Mouse (Mus musculus) c-Kit-positive CD71-positive TER-119-positive erythroid progenitor cells, embryonic 14.5 days (primary cell): ENCODE results near the gene Patj.

Source experiments
- DNase-seq: peaks from one replicate; pipeline ENCODE4 v3.0.0-alpha.2; 2013; ENCODE audit warnings: low spot score

The Patj gene

DNA sequence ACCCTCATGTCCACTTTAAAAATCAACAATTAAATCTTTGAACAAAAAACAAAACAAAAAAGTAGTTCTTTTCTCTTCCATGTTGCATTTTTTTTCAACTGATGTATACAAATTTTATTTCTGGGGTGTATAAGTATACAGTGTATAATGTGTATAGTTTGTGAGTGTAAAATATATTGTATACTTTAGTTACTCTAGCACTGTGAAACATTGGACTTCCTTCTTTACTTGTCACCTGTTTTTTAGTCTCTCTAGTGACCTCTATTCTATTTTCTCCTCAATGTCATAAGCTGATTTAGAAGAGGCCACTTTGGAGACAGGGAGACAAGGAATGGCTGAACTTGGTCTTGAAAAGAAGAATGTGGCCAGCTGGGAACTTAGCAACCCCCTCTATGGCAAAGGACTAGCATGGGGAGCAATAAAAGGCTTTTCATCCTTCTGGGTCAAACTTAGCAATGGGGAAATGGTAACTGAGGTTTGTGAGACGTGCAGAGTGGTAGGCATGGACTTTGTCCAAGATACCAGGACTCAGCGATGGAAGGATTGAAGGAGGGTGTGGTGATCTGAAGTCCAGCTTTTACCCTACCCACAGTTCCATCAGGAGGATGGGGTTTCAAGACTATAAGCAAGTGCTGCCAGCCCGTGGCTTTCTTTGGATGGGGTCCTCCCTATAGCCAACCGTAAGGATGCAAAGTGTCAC is 54.1 kb downstream of the Patj start:
- no peak for DNase-seq

DNA sequence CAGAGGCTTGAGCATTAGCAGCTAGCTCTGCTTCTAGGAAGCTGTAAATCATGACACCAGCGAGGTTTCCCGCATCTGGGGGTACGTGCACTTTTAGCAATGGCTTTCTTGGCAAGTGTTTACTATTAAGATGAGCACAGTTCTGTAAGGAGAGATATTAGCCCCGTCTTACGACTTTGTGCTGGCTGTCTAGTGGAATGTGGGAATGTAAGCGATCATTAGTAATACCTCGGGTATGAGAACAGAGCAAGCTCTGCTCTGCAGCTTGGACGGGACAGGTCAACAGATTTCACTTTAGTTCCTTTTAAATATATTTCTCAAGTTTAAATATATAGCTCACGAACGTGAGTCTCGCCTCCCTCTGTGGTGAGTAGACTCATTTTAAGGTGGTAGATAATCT is 54.7 kb downstream of the Patj start:
- no peak for DNase-seq

DNA sequence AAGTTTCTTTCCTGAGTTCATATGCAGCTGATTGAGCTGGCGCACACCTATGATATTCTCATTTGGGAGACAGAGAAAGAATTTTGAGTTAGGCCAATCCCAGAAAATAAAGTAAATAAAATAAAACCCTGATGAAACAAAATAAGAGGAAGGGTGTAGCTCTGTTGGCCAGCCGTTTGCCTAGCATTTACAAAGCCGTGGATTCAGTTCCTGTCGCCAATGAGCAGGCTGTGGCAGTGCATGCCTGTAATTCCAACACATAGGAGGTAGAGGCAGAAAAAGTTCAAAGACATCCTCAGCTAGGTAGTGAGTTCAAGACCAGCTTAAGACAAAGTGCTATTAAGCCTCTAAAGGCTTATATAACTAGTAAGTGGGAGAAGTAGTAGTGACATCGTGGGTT is 55.2 kb downstream of the Patj start:
- DNase-seq = no peak

DNA sequence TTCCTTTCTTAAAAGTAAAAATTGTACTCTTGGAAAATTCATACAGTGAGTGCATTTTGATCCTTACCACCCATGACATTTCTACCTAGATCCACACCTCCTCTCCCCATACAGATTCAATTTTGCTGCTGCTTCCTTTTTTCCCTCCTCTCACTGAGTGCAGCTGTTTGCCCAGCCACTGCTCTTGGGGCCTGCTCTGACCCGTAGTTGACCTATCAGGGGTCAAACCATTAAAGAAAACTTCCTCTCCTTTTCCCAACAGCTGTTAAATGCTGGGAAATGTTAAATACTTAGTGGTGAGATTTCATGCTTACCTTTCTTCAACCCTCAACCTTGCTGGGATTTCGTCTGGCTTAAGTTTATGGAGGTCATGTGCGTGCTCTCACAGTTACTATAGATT is 55.7 kb downstream of the Patj start:
- DNase-seq = no peak

DNA sequence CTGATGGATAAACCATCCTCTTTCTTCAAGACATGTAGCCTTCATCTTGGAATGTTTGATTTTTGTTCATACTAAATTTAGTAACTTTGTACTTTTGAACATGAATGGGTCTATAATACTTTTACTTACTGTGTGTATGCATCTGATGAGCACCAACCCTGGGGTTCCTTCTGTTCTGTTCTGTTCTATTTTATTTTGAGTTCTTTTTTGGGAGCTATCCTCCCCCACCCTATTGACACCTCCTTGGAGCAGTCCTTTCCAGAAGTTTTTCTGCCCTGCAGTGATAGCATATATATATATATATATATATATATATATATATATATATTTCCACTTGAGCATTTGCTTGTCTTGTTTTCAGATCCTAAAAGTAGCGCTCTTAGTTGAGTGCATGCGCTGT is 57.1 kb downstream of the Patj start:
- no peak for DNase-seq

DNA sequence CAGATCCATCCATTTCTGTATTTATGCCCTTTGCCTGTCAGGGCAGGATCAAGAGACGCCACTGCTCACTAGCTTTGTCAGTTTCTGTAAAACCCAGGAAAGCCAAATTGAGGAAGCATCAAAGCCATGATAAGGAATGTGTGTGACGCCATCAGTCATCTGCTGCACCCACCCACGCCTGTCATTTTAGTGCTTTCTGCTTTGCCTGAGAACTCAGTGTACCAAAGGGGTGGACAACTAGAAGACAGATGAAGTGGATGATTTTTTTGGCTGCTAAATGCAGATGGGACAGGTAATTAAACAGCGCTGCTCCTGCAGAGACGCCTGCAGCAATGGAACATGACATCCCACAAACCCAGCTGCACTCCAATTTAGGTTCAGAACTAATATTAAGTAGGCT is 57.6 kb downstream of the Patj start:
- no peak for DNase-seq

DNA sequence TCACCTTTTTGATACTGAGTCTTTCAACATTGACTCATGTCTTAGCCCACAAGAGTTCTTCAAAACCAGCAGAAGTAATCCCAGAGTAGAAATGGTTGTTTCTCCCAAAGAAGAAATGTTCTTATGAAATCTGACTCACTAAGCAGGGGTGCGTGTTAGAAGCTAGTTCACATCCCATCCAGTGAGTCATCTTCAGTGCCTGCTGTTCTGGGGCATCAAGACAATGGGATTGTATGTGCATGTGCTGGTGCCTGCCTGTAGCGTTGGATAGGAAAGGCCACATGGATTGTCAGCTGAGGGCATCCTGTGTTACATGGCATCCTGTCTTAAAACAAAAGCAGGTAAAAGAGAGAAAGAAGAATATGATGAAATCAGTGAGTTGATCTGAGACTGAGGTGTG is 59.8 kb downstream of the Patj start:
- DNase-seq = no peak

DNA sequence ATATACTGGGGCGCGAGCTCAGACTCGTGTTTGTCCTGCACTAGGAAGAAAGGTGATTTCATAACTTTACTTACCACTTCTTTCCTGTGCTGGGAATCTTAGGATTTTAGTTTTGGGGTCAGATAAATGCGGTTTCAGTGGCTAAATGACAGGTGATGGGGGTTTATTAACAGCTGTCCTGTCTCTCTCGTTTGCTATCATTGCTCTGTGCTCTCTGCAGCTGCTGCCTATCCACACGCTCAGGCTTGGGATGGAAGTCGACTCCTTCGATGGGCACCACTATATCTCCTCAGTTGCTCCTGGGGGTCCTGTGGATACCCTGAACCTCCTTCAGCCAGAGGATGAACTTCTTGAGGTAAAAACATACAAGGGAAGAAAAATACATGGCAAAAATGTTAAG is 60.3 kb downstream of the Patj start:
- DNase-seq = no peak

DNA sequence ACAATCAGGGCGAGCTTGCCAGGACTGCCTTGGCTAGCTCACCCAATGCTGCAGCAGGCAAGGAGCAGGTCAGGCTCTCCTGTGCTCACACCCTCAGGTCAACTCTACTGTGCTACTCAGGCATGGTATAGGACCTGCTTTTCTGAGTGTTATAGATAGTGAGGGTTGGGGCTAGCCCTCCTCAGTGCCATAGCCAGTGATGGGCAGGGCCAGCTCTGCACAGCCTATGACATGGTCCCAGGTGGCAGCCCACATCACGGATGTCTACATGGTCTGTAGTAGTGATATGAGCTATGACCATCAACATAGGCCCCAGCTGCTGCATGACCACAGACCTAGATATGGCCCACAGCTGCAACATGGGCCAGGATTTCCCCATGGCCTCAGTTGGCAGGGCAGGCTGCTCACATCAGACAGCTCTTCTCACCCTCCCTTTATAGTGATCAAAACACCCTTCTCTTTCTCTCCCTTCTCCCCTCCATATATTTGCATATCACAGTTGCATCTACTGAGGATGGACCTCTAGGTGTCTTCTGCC is 66.3 kb downstream of the Patj start:
- no peak for DNase-seq

DNA sequence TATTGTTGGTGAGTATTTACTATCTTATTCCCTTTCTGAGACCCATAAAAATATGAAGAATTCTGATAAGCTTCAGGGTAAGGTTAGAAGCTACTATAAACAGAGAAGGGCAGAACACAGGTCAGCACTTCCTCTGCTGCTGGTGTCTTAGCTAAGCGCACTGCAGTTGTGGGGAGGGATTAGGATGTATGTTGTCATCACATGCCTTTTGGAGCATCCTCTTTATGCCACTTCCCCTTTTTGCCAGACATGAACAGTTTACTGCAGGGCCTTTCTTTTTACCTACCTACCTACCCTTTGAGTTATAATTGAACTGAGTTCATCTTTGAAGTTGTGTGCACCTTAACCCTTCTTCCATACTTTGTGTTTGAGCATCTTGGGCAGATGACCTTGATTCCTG is 69.9 kb downstream of the Patj start:
- no peak for DNase-seq

DNA sequence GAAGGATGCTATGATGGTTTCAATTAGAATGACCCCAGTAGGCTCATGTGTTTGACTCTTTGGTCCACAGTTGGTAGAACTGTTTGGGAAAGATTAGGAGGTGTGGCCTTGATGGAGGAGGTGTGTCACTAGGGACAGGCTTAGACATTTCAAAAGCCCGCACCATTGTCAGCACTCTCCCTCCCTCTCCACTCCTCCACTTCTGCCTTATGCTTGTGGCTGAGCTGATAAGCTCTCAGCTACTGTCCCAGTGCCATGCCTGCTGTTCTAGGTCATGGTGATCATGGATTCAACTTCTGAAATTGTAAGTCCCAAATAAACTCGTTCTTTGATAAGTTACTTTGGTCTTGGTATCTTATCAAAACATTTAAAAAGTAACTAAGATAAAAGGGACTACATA is 70.3 kb downstream of the Patj start:
- DNase-seq = no peak

DNA sequence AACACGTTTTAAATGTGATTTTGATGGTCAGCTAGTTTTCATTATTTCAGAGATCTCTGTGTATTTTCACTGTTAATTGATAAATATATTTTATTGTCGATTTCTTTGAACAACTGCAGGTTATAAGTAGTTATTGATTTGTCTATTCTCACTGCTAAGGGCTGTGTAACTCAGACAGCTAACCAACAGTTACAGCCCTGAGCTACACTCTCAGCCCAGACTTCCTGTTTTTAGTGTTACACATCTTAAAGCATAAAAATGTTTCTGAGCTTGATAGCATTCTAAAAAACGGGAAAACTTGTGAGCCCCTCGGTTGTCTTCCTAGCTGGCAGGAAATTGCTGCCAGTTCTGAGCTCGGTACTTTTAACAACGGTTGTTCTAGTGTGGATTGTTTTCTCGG is 75.8 kb downstream of the Patj start:
- DNase-seq = no peak

DNA sequence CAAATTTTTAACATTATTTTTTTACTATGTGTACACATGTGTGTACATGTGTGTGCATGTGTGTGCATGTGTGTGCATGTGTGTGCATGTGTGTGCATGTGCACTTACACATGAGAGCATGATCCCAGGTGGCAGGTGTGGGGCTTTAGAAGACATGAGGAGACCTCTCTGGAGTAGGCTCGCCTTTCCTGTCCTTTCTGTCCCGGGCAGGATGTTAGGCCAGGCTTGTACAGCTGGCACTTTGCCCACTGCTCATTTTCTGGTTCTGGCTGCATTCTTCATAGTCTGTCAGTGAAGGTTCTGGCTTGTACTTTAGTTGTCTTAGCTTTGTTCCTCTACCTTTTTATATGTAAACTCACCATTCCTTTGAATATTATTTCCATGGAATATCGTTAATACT is 77.9 kb downstream of the Patj start:
- DNase-seq = no peak

DNA sequence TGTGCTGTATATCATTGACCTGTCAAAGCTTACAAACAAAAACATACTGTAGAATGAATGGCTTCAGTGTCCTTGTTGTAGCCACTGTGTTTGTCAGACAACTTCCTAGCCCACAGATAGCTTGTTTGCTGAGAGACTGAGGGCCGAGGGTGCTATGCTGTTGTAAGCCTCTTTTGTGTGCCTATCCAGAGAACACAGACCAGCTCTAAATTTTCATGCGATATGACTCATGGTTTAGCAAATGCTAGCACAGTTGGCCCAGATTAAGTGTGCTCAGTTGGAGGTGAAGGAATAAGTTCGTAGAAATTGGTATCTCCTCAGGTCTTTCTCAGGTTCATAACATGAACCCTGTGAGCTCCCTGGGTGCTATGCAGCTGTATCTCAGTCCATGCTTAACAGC is 82.4 kb downstream of the Patj start:
- DNase-seq = no peak

DNA sequence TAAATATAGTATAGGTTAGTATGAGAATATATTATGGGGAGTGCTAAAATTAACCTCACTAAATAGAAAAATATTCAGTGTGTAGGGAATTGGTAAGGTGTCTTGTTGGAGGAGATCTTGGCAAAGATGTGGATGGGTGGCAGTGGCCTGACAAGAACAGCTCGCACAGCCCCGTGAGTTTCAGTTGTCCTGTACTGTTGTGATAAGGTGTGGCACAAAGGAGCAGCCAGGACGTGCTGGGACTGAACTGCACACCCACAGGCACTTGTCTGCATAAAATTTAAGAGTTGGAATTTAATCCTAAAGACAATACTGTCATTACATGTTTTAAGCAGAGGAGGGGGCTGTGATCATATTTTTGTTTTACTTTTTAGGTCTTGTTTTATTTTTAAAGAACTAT is 90.9 kb downstream of the Patj start:
- DNase-seq = peak; percentile 2

DNA sequence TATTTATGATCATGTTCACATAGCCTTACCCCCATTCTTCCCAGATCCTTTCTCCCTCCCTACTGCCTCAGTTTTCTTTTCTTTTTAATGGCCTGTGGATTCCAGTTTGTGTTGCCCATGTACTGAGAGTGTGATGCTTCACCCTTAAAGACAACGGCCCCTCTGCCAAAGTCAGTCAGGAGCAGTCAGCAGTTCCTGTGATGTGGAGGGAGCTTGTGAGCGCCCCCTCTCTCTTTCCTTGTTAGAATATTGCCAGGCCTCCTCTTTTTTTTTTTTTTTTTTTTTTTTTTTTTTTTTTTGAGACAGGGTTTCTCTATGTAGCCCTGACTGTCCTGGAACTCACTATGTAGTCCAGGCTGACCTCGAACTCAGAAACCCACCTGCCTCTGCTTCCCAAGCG is 91.3 kb downstream of the Patj start:
- DNase-seq = no peak

DNA sequence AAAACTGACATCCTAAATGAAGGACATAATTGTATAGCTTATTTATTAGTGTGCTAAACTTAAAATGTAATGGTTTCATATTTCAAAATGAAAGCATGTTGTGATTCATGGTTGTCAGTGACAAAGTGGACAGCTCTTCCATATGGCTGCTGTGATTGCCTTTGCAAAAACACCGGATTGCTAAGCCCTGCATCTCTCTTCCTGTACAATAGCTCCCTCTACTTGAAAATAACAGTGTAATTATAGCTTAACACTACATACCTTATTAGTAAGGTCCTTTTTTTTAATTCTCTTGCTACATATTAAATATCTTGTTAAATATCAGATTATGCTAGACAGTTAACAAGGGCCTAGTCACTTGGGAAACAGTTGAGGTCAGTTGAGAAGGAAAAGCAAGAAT is 93.8 kb downstream of the Patj start:
- no peak for DNase-seq

DNA sequence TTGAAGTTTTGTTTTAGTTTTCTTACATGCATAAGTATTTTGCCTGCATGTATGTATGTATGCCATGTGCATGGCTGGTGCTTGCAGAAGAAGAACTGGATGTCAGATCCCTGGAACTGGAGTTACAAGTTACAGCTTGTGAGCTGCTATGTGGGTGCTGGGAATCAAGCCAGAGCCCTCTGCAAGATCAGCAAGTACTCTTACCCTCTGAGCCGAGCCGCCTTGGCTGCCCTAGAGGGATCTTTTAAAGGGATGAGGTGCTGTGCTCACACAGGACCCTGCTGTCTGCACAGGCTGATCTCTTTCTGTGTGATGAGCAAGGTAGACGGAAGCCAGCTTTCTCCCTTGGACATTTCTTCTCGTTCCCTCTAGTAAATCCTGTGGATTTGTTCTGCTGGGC is 102.8 kb downstream of the Patj start:
- no peak for DNase-seq

DNA sequence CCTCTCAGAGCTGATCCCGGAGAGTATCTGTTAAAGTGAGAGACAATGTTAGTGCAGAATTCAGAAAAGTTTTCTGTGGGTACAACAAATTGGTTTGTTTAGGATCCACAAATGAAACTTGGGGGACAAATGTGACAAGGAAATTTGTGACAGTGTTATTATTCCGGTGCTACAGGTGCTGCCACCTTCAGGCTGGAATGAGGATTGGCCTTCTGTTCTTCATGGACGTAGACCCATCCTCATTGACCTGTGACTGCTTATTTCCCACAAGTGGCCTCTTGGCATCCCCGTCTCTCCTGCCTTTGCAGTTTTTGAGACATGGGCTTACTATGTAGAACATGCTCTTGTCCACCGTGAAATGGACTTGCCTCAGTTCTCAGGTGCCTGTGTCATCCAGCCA is 104.6 kb downstream of the Patj start:
- DNase-seq = no peak

DNA sequence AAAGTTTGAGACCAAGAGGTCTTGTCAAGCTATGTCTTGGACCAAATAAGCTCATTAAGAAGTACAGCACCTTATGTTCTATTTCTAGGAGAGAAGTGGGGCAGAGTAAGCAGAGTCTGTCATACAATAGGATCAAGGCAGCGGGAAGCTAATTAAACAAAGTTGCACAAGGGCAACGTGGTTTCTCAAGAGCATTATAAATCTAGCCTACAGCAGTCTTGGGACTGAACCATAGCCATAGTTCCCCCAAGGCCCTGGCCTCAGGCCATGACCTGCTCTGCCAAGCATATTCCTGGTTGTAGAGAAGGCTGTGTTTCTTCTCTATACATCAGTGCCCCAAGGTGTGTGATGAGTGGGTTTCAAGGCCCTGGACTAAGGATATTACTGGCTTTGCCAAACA is 105.3 kb downstream of the Patj start:
- DNase-seq = no peak

DNA sequence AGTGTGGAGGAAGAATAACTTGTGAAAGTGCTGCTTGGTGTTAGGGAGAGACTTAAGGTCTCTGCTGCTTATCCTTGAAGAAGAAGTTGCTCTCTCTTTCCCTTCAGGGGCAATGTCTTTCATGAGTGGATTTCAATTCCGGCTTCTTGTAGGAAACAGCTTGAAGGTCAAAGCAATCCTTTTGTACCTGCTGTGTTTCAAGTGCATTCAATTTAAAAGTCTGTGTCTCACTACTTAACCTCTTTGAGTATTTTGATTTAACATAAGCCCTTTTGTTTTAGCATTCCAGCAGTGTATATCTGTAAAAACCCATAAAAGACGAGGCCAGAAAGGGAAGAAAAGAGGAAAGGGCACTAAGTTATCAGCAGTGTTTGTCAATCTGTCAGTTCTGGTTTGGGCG is 109.2 kb downstream of the Patj start:
- no peak for DNase-seq

DNA sequence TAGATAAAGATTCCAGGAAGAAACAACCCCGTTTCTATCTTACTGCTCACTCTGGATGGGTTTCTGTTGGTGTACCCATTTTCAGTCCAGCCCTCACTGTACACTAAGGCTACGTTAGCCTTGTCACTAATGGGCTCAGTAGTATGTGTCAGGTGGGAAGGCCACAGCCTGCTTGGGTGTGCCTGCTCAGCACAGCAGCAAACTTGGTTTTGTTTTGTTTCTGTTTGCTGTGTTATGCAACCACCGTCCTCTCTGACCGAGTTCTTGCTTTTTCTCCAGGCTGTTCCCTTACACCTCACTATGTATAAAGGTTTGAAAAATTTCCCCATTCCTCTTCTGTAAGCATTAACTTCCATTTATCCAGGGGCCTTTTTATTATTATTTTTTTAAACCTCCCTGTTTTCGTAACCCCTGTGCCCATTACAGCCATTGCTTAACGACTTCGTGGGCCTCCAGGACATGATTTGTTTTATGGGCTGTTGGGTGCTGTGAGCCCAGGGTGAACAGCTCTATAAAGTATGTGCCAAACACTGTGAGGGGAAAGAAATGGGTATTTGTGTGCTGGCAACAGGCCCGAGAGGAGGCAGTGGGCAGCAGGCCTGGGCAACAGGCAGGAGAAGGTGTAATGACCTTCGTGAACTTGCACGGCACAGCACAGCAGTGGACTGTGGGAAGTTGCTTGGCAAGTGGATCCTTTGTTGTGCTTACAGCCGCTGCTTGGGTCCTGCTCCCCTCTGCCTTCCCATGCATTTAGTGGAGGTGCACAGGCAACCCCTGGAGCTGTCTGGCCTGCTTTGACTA is 113.1 kb downstream of the Patj start:
- no peak for DNase-seq

DNA sequence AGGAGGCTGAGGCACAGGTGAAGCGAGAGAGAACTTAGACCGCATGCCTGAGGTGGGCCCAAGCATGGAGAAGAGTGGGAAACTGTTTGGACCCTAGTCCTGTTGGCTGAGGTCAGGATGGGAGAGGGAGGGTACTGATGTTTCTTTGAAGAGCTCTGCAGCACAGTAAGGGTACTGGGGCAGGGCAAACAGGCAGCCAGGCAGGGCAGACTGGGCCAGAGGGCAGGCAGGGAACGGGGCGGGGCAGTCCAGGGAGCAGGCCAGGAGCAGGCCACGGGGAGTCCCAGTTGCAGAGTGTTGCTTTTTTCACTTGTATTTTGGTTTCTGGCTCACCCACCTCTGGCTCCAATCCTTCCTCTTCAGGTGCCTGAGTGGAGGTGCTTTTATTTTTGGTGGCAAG is 114.4 kb downstream of the Patj start:
- DNase-seq = no peak

DNA sequence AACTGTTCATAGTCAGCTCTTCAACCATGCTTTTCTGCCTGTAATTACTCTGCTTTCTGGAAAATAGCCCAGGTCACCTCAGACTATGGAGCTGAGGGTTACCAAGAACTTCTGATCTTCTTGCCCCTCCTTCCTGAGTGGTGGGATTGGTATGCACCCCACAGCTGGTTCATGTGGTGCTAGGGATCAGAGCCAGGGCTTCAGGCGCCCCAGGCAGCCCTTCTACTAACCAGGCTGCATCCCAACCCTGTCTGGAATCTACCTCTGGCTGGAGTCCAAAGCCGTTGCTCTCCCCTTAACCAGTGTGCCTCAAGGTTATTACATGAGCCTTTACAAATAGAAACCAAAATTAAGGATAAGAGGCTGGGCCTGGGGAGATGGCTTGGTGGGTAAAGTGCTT is 115.7 kb downstream of the Patj start:
- DNase-seq = no peak
